11 mouse cellular contexts compared by ENCODE assay signal in genomic region chr12:99340418-99341182, GRCm38 (mm10).
DNase-seq lines count a peak whose midpoint lies in the region; ATAC-seq and TF ChIP-seq lines count a peak whose summit lies in the region.
"Had no signal": no experiment of that assay in that cellular context is flagged by ENCODE, and none has a peak within 500 bp of the region (broad histone marks: within the 10 kb centered on the region; RNA-seq: fewer than 3 reads in every experiment).

No protein-coding gene starts in this region.

- H3K79me2 ChIP-seq in heart, adult 2 months (replicated peaks; ENCODE audit: control insufficient read depth, insufficient read depth, low read length): 0 out of 2 replicates have a peak, but pooled peaks cover 1% of the 10 kb centered on the region

- TF ChIP-seq CTCF in heart, adult 2 months (IDR thresholded peaks at IDR 0.05): peak; percentile 55

- no peak for TF ChIP-seq EP300 in heart, adult 2 months (IDR thresholded peaks at IDR 0.05; ENCODE audit: insufficient read depth, low read depth, low read length)

- peaks cover 33% of the 10 kb centered on the region for H3K36me3 ChIP-seq in heart, adult 2 months (ENCODE audit: control insufficient read depth, insufficient read depth, low read length)
- H3K36me3 ChIP-seq in embryonic facial prominence, embryonic 10.5 days (replicated peaks): peaks cover 22% of the 10 kb centered on the region
- H3K36me3 ChIP-seq in intestine, embryonic 16.5 days (ENCODE audit: control insufficient read depth, insufficient read depth, low read length): 0 out of 2 replicates have a peak, but pooled peaks cover 2% of the 10 kb centered on the region
- no peaks in the 10 kb centered on the region for H3K36me3 ChIP-seq in neural tube, embryonic 14.5 days (ENCODE audit: control insufficient read depth, insufficient read depth, low read length)

- no peak overlapping the region for H3K9ac ChIP-seq in heart, adult 2 months (ENCODE audit: low read depth, low read length)
- no peak overlapping the region for H3K9ac ChIP-seq in intestine, embryonic 16.5 days (ENCODE audit: low read depth, low read length)
- H3K9ac ChIP-seq in neural tube, embryonic 14.5 days (replicated peaks; ENCODE audit: low read depth, low read length): no peak overlapping the region
- H3K9ac ChIP-seq: embryonic facial prominence, embryonic 13.5 days; heart, embryonic 13.5 days had no signal

- H3K4me1 ChIP-seq in heart, adult 2 months (ENCODE audit: control insufficient read depth, insufficient read depth, low read length): peaks cover 35% of the 10 kb centered on the region
- H3K4me1 ChIP-seq in embryonic facial prominence, embryonic 10.5 days: peaks cover 89% of the 10 kb centered on the region
- peaks cover 20% of the 10 kb centered on the region for H3K4me1 ChIP-seq in intestine, embryonic 16.5 days (ENCODE audit: control insufficient read depth, insufficient read depth, low read length)
- H3K4me1 ChIP-seq in neural tube, embryonic 14.5 days (ENCODE audit: control insufficient read depth, insufficient read depth, low read length): peaks cover 45% of the 10 kb centered on the region

- WGBS in heart, adult 2 months: 51% methylated on average over 13 of the region's 13 CpGs
- 83% methylated on average over 13 of the region's 13 CpGs for WGBS in embryonic facial prominence, embryonic 10.5 days
- 63% methylated on average over 13 of the region's 13 CpGs for WGBS in intestine, embryonic 16.5 days
- 58% methylated on average over 13 of the region's 13 CpGs for WGBS in neural tube, embryonic 14.5 days

- intact Hi-C loops in heart, adult 2 months (cut with DNase I): loop anchor here (5.0 kb wide), 2 partner anchors 73 to 222 kb away; partner anchors contain the start of gene Foxn3

- 0 out of 2 replicates have a peak, but pooled peaks have one; percentile 24 for ATAC-seq in intestine, embryonic 16.5 days
- no peak for ATAC-seq in neural tube, embryonic 14.5 days (ENCODE audit: low read depth)

- no peak for TF ChIP-seq POLR2A in heart, adult 2 months (IDR thresholded peaks at IDR 0.05; ENCODE audit: insufficient read depth, low read depth, low read length)

- DNase-seq in heart, adult 2 months: peak in 1 of 2 experiments; percentile 67
- no peak for DNase-seq in heart, adult 8-10 months (ENCODE audit: low spot score)
- peak; percentile 31 for DNase-seq in embryonic facial prominence, embryonic 10.5 days (ENCODE audit: low spot score)
- no peak for DNase-seq in cerebellum, adult 9-11 months
- DNase-seq in thymus, postnatal 0 days (ENCODE audit: low spot score): no peak
- DNase-seq in frontal cortex, adult 2 months (ENCODE audit: extremely low spot score in 1 of 2, low spot score in 1 of 2): no peak
- DNase-seq: adrenal gland, postnatal 25 days had no signal

- H3K9me3 ChIP-seq in embryonic facial prominence, embryonic 10.5 days: no peaks in the 10 kb centered on the region
- H3K9me3 ChIP-seq in intestine, embryonic 16.5 days (ENCODE audit: control insufficient read depth, low read length): no peaks in the 10 kb centered on the region
- H3K9me3 ChIP-seq in neural tube, embryonic 14.5 days (ENCODE audit: control insufficient read depth, low read length): no peaks in the 10 kb centered on the region
- H3K9me3 ChIP-seq: embryonic facial prominence, embryonic 13.5 days; heart, embryonic 13.5 days had no signal

- H3K4me3 ChIP-seq in heart, adult 2 months: peak overlapping the region; percentile 19; the same call in 1 of the 2 replicates
- H3K4me3 ChIP-seq in embryonic facial prominence, embryonic 10.5 days: no peak overlapping the region
- H3K4me3 ChIP-seq in intestine, embryonic 16.5 days (ENCODE audit: low read length): no peak overlapping the region
- H3K4me3 ChIP-seq in neural tube, embryonic 14.5 days (ENCODE audit: low read depth, low read length): no peak overlapping the region
- H3K4me3 ChIP-seq: embryonic facial prominence, embryonic 13.5 days; heart, embryonic 13.5 days had no signal

- peak overlapping the region; percentile 70 for H3K27ac ChIP-seq in heart, adult 2 months
- no peak overlapping the region for H3K27ac ChIP-seq in embryonic facial prominence, embryonic 10.5 days (replicated peaks)
- no peak overlapping the region for H3K27ac ChIP-seq in intestine, embryonic 16.5 days (ENCODE audit: low read length)
- H3K27ac ChIP-seq in neural tube, embryonic 14.5 days (ENCODE audit: low read depth, low read length): peak overlapping the region; percentile 88
- H3K27ac ChIP-seq: heart, embryonic 13.5 days had no signal

- no peaks in the 10 kb centered on the region for H3K27me3 ChIP-seq in heart, adult 2 months (ENCODE audit: control insufficient read depth, insufficient read depth, low read length)
- no peaks in the 10 kb centered on the region for H3K27me3 ChIP-seq in embryonic facial prominence, embryonic 10.5 days (replicated peaks; ENCODE audit: low read depth, poor library complexity, severe bottlenecking)
- no peaks in the 10 kb centered on the region for H3K27me3 ChIP-seq in intestine, embryonic 16.5 days (replicated peaks; ENCODE audit: control insufficient read depth, insufficient read depth, low read length)
- no peaks in the 10 kb centered on the region for H3K27me3 ChIP-seq in neural tube, embryonic 14.5 days (ENCODE audit: control insufficient read depth, insufficient read depth, low read length)
- H3K27me3 ChIP-seq: embryonic facial prominence, embryonic 13.5 days; heart, embryonic 13.5 days had no signal

- no peak overlapping the region for H3K4me2 ChIP-seq in intestine, embryonic 16.5 days (ENCODE audit: low read depth, low read length)
- peak overlapping the region; percentile 21; the same call in 1 of the 2 replicates for H3K4me2 ChIP-seq in neural tube, embryonic 14.5 days (ENCODE audit: low read depth, low read length)
- H3K4me2 ChIP-seq: embryonic facial prominence, embryonic 13.5 days; heart, embryonic 13.5 days had no signal

Comparison
In these comparisons a context has a peak if more than half of its experiments do, and no peak if none do; other contexts are left out.
1. H3K27ac ChIP-seq: peak in heart, adult 2 months (single experiment) and neural tube, embryonic 14.5 days (single experiment); none in embryonic facial prominence, embryonic 10.5 days (single experiment) and intestine, embryonic 16.5 days (single experiment).